ENCODE assay signal across 16 mouse cellular contexts in the genomic region with DNA sequence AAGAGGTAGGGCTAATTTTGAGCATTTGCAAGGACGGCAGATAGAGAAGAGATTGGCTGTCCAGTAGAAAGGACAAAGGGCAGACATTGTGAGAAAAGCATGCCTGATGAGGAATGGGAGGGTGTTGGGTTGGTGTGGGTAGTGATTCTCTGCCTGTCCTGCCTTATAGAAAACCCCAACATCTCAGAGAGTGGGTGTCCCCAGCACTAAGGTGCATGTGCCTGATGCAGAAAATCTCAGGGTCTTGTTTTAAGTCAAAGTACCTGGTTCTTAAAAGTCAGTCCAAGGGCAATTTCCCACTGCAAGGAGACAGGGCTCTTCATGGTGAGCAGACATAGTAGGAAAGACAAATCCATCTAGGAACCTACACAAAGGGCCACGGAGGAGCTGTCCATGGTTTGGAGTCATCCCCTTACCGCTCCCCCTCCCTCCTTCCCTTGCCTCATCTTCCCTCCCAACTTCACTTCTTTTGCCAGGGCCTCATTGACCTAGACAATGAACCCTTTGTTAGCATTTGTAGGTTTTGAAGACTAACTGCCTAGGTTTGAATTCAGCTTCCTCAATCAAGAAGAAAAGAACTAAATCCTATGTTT. TPM values are rescaled to one million over a fixed set of nuclear protein-coding genes. Genes with fewer than 3 reads are reported as not detected.
DNase-seq lines count a peak whose midpoint lies in the region; ATAC-seq lines count a peak whose summit lies in the region.
"Had no signal": no experiment of that assay in that cellular context is flagged by ENCODE, and none has a peak within 500 bp of the region (broad histone marks: within the 10 kb centered on the region; RNA-seq: fewer than 3 reads in every experiment).

No protein-coding gene starts in this region.

- H3K9me3 ChIP-seq in forebrain, embryonic 11.5 days (ENCODE audit: control insufficient read depth, low read length), result no peaks in the 10 kb centered on the region
- H3K9me3 ChIP-seq in forebrain, embryonic 10.5 days, result no peaks in the 10 kb centered on the region
- no peaks in the 10 kb centered on the region for H3K9me3 ChIP-seq in forebrain, embryonic 14.5 days (replicated peaks; ENCODE audit: control insufficient read depth, low read length)
- no peaks in the 10 kb centered on the region for H3K9me3 ChIP-seq in midbrain, embryonic 13.5 days
- H3K9me3 ChIP-seq: embryonic facial prominence, embryonic 15.5 days; intestine, embryonic 15.5 days had no signal

- H3K4me1 ChIP-seq in forebrain, embryonic 11.5 days (replicated peaks; ENCODE audit: control insufficient read depth, insufficient read depth, low read length), result peaks cover 10% of the 10 kb centered on the region; the same call in 1 of the 2 replicates
- H3K4me1 ChIP-seq in forebrain, embryonic 10.5 days, result peaks cover 23% of the 10 kb centered on the region
- peaks cover 18% of the 10 kb centered on the region for H3K4me1 ChIP-seq in forebrain, embryonic 14.5 days (ENCODE audit: control insufficient read depth, insufficient read depth, low read length)
- H3K4me1 ChIP-seq in midbrain, embryonic 13.5 days (replicated peaks), result peaks cover 23% of the 10 kb centered on the region
- H3K4me1 ChIP-seq: embryonic facial prominence, embryonic 15.5 days; intestine, embryonic 15.5 days had no signal

- peaks cover 2% of the 10 kb centered on the region; the same call in 1 of the 2 replicates for H3K27me3 ChIP-seq in forebrain, embryonic 11.5 days (ENCODE audit: control insufficient read depth, insufficient read depth, low read length)
- H3K27me3 ChIP-seq in forebrain, embryonic 10.5 days (ENCODE audit: poor library complexity, severe bottlenecking), result peaks cover 9% of the 10 kb centered on the region; the same call in 1 of the 2 replicates
- H3K27me3 ChIP-seq in forebrain, embryonic 14.5 days (replicated peaks; ENCODE audit: control insufficient read depth, insufficient read depth, low read length), result no peaks in the 10 kb centered on the region
- no peaks in the 10 kb centered on the region for H3K27me3 ChIP-seq in midbrain, embryonic 13.5 days
- H3K27me3 ChIP-seq: embryonic facial prominence, embryonic 15.5 days; intestine, embryonic 15.5 days had no signal

- no peak overlapping the region for H3K27ac ChIP-seq in forebrain, embryonic 11.5 days (ENCODE audit: low read depth, low read length)
- H3K27ac ChIP-seq in forebrain, embryonic 10.5 days, result no peak overlapping the region
- H3K27ac ChIP-seq in forebrain, embryonic 14.5 days (ENCODE audit: low read depth, low read length), result no peak overlapping the region
- H3K27ac ChIP-seq in midbrain, embryonic 13.5 days, result peak overlapping the region; percentile 45; the same call in 1 of the 2 replicates
- H3K27ac ChIP-seq: embryonic facial prominence, embryonic 15.5 days; heart, adult 2 months; intestine, embryonic 15.5 days; liver, embryonic 14.5 days had no signal

- no peaks in the 10 kb centered on the region for H3K36me3 ChIP-seq in forebrain, embryonic 11.5 days (ENCODE audit: control insufficient read depth, insufficient read depth, low read length)
- no peaks in the 10 kb centered on the region for H3K36me3 ChIP-seq in forebrain, embryonic 10.5 days (replicated peaks)
- H3K36me3 ChIP-seq in forebrain, embryonic 14.5 days (ENCODE audit: control insufficient read depth, insufficient read depth, low read length), result no peaks in the 10 kb centered on the region
- no peaks in the 10 kb centered on the region for H3K36me3 ChIP-seq in midbrain, embryonic 13.5 days
- H3K36me3 ChIP-seq: embryonic facial prominence, embryonic 15.5 days; intestine, embryonic 15.5 days had no signal

- no peak overlapping the region for H3K4me3 ChIP-seq in forebrain, embryonic 11.5 days (ENCODE audit: low read depth, low read length)
- no peak overlapping the region for H3K4me3 ChIP-seq in forebrain, embryonic 10.5 days
- no peak overlapping the region for H3K4me3 ChIP-seq in forebrain, embryonic 14.5 days (ENCODE audit: low read depth, low read length)
- H3K4me3 ChIP-seq in midbrain, embryonic 13.5 days (replicated peaks), result no peak overlapping the region
- H3K4me3 ChIP-seq: embryonic facial prominence, embryonic 15.5 days; heart, adult 2 months; intestine, embryonic 15.5 days had no signal

- no peak for DNase-seq in forebrain, embryonic 11.5 days (ENCODE audit: low spot score)
- no peak for DNase-seq in forebrain, embryonic 10.5 days (ENCODE audit: extremely low spot score, low spot score)
- peak; percentile 17 for DNase-seq in ES-CJ7 (ENCODE audit: low read depth, low spot score)
- no peak for DNase-seq in forebrain, embryonic 14.5 days (ENCODE audit: low spot score)
- no peak for DNase-seq in spleen, postnatal 10 days (ENCODE audit: low spot score in 2 of 2)
- no peak for DNase-seq in spleen, adult 18-20 months
- DNase-seq: adrenal gland, postnatal 25 days; cerebellum, postnatal 36 days; heart, adult 2 months; heart, postnatal 10 days; kidney, postnatal 10 days had no signal

- no peak overlapping the region for H3K9ac ChIP-seq in forebrain, embryonic 11.5 days (ENCODE audit: low read length)
- H3K9ac ChIP-seq in forebrain, embryonic 14.5 days (ENCODE audit: low read length), result no peak overlapping the region
- no peak overlapping the region for H3K9ac ChIP-seq in midbrain, embryonic 13.5 days (replicated peaks)
- H3K9ac ChIP-seq: embryonic facial prominence, embryonic 15.5 days; intestine, embryonic 15.5 days; liver, embryonic 14.5 days had no signal

- no peak overlapping the region for H3K4me2 ChIP-seq in forebrain, embryonic 11.5 days (ENCODE audit: low read depth, low read length, severe bottlenecking)
- no peak overlapping the region for H3K4me2 ChIP-seq in forebrain, embryonic 14.5 days (ENCODE audit: low read length)
- H3K4me2 ChIP-seq in midbrain, embryonic 13.5 days (replicated peaks), result 0 out of 2 replicates have a peak overlapping the region, but pooled peaks have one; percentile 13
- H3K4me2 ChIP-seq: embryonic facial prominence, embryonic 15.5 days; intestine, embryonic 15.5 days had no signal

- 0 out of 2 replicates have a peak, but pooled peaks have one; percentile 19 for ATAC-seq in forebrain, embryonic 11.5 days (replicated peaks; ENCODE audit: low FRiP score)
- ATAC-seq in forebrain, embryonic 14.5 days, result peak; percentile 24
- ATAC-seq in midbrain, embryonic 13.5 days, result peak; percentile 74; the same call in 1 of the 2 replicates
- ATAC-seq in granulocyte monocyte progenitor cell, adult 5-6 weeks (replicated peaks; ENCODE audit: poor library complexity, severe bottlenecking), result no peak
- ATAC-seq: intestine, embryonic 15.5 days had no signal

- WGBS in forebrain, embryonic 11.5 days, result 45% methylated on average over 3 of the region's 3 CpGs
- WGBS in forebrain, embryonic 10.5 days, result 56% methylated on average over 3 of the region's 3 CpGs
- 23% methylated on average over 3 of the region's 3 CpGs for WGBS in forebrain, embryonic 14.5 days
- WGBS in midbrain, embryonic 13.5 days, result 48% methylated on average over 3 of the region's 3 CpGs

RNA-seq across cellular contexts. Expression of gene Chd6, which starts 39.6 kb away (rescaled TPM):
- polyA plus RNA-seq in forebrain, embryonic 11.5 days (2014; fragmentation: Nextera tagmentation; extraction: Ambion mirVana), result 39.8 and 45.2 TPM in 2 replicates
- polyA plus RNA-seq in forebrain, embryonic 10.5 days (2016; fragmentation: Nextera tagmentation; extraction: Ambion mirVana), result 27.2 and 31.0 TPM in 2 replicates
- polyA plus RNA-seq in forebrain, embryonic 14.5 days (2014; fragmentation: Nextera tagmentation; extraction: Ambion mirVana), result 25.5 and 32.9 TPM in 2 replicates
- 42.6 and 44.9 TPM in 2 replicates for polyA plus RNA-seq in midbrain, embryonic 13.5 days (2015; fragmentation: Nextera tagmentation; extraction: Ambion mirVana)
- 44.7 and 61.1 TPM in 2 replicates for total RNA-seq in granulocyte monocyte progenitor cell, adult 5-6 weeks (2014; fragmentation: Nextera tagmentation)
- 29.9 and 31.9 TPM in 2 replicates for total RNA-seq in granulocyte monocyte progenitor cell, adult 5-6 weeks (2017)
